Mouse (Mus musculus) layer of hippocampus, postnatal 14 days (tissue): ENCODE data around the gene Ak8. TPM values are rescaled to one million over a fixed set of nuclear protein-coding genes. Genes with fewer than 3 reads are reported as not detected.
A peak's percentile ranks its signal among the peaks of the same experiment; 100 is the strongest.

Experiments used
- DNase-seq, 2 experiments: peaks; one replicate each; pipeline ENCODE4 v3.0.0; 2021 to 2022; ENCODE audit warnings: low spot score in 2 of 2, mixed read lengths in 1 of 2
- total RNA-seq, 2 experiments: library from RNA; stranded (reverse); gene quantifications; 2 replicates each; pipeline ENCODE4 v1.2.3; 2021

Ak8 gene
- total RNA-seq, 2 experiments from 2014 or later = 0.67 to 1.5 TPM

- no peak for DNase-seq
Observed at GRCm38 (mm10) chr2:28787067-28787619, 87.2 kb downstream of the Ak8 start.

- DNase-seq = peak in 1 of 2 experiments; percentile 54
Observed at GRCm38 (mm10) chr2:28792931-28793610, 93.1 kb downstream of the Ak8 start.

GRCm38 (mm10) chr2:28794623-28795022, 94.7 kb downstream of the Ak8 start:
- DNase-seq = no peak

- DNase-seq = no peak
Observed at GRCm38 (mm10) chr2:28796298-28796697, 96.3 kb downstream of the Ak8 start.

GRCm38 (mm10) chr2:28797490-28798106, 97.6 kb downstream of the Ak8 start:
- peak in 1 of 2 experiments; percentile 31 for DNase-seq

- DNase-seq = no peak
Observed at GRCm38 (mm10) chr2:28798390-28798789, 98.4 kb downstream of the Ak8 start.

- no peak for DNase-seq
Observed at GRCm38 (mm10) chr2:28799575-28799974, 99.6 kb downstream of the Ak8 start.

GRCm38 (mm10) chr2:28803406-28803805, 103.4 kb downstream of the Ak8 start:
- DNase-seq = no peak

- DNase-seq = no peak
Observed at GRCm38 (mm10) chr2:28808841-28809240, 108.9 kb downstream of the Ak8 start.

GRCm38 (mm10) chr2:28810260-28811013, 110.5 kb downstream of the Ak8 start:
- DNase-seq = no peak

- DNase-seq = no peak
Observed at GRCm38 (mm10) chr2:28818866-28819265, 118.9 kb downstream of the Ak8 start.

- DNase-seq = no peak
Observed at GRCm38 (mm10) chr2:28829265-28829664, 129.3 kb downstream of the Ak8 start.

GRCm38 (mm10) chr2:28836181-28836940, 136.4 kb downstream of the Ak8 start:
- no peak for DNase-seq

- DNase-seq = peak in 1 of 2 experiments; percentile 9
Observed at GRCm38 (mm10) chr2:28839501-28840221, 139.7 kb downstream of the Ak8 start.

- peak; percentile 94 to 95 for DNase-seq
Observed at GRCm38 (mm10) chr2:28840222-28840951, 140.4 kb downstream of the Ak8 start, which contains the start of the genes Gtf3c4 and Ddx31. TSS of gene Gtf3c4 (minus strand) at chr2:28840360. TSS of gene Ddx31 (plus strand) at chr2:28840406.

GRCm38 (mm10) chr2:28842042-28842441, 142.1 kb downstream of the Ak8 start:
- DNase-seq = no peak

GRCm38 (mm10) chr2:28848879-28849278, 148.9 kb downstream of the Ak8 start:
- DNase-seq = no peak

- DNase-seq = no peak
Observed at GRCm38 (mm10) chr2:28852594-28852993, 152.6 kb downstream of the Ak8 start.

GRCm38 (mm10) chr2:28855773-28856172, 155.8 kb downstream of the Ak8 start:
- DNase-seq = no peak

GRCm38 (mm10) chr2:28859303-28859702, 159.3 kb downstream of the Ak8 start:
- no peak for DNase-seq
